Mouse (Mus musculus): ENCODE data around the gene Aco2.

DNA sequence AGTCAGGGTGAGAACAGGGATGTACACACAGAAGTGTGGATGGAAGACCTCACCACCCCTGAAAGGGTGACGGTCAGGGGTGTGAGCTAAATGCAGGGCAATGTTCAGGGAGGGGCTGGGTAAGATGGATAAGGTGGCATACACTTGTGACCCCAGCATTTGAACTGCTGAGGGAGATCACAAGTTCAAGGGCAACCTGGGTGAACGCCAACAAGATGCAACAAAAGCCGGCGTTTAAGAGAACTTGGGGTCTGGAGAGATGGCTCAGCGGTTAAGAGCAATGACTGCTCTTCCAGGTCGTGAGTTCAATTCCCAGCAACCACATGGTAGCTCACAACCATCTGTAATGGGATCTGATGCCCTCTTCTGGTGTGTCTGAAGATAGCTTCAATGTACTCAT is 82.6 kb downstream of the Aco2 start:
- TF ChIP-seq POLR2A (IDR thresholded peaks at IDR 0.05; ENCODE audit: extremely low read depth, insufficient read depth, low read length): no peak
- no peak for TF ChIP-seq CTCF (IDR thresholded peaks at IDR 0.05; ENCODE audit: low read depth, low read length)
